Mouse (Mus musculus) intestine, embryonic 15.5 days (tissue): ENCODE measurements at regions not wholly inside any gene's neighbourhood (a gene's known extent, or its start where the extent isn't known, plus 50 kb on each side); places are given as distances from the start of the nearest gene placed in this dataset.
A peak's percentile ranks its signal among the peaks of the same experiment; 100 is the strongest.

Experiments used
- ATAC-seq: fragments of 200-750 bp; cut with Nextera tagmentation; 2 replicates; pipeline ENCODE4 v1.8.0; 2017; ENCODE audit warnings: moderate TSS enrichment, moderate library complexity
- H3K27ac ChIP-seq: fragments of 300-500 bp; sonication (generic); 2 replicates; pipeline ENCODE4 v1.5.1; 2015; ENCODE audit warnings: mild to moderate bottlenecking, inconsistent platforms
- H3K27me3 ChIP-seq: fragments of 300-500 bp; sonication (generic); replicated peaks from 2 replicates; pipeline ENCODE4 v1.6.1; 2015; ENCODE audit warnings: inconsistent platforms
- H3K36me3 ChIP-seq: fragments of 300-500 bp; sonication (generic); 2 replicates; pipeline ENCODE4 v1.6.1; 2015; ENCODE audit warnings: inconsistent platforms
- H3K4me1 ChIP-seq: fragments of 300-500 bp; sonication (generic); replicated peaks from 2 replicates; pipeline ENCODE4 v1.6.1; 2015; ENCODE audit warnings: inconsistent platforms
- H3K4me2 ChIP-seq: fragments of 300-500 bp; sonication (generic); replicated peaks from 2 replicates; pipeline ENCODE4 v1.6.1; 2015; ENCODE audit warnings: mild to moderate bottlenecking, inconsistent platforms
- H3K4me3 ChIP-seq: fragments of 300-500 bp; sonication (generic); replicated peaks from 2 replicates; pipeline ENCODE4 v1.5.1; 2015; ENCODE audit warnings: inconsistent platforms
- H3K9ac ChIP-seq: fragments of 300-500 bp; sonication (generic); 2 replicates; pipeline ENCODE4 v1.6.1; 2015; ENCODE audit warnings: inconsistent platforms
- H3K9me3 ChIP-seq: fragments of 300-500 bp; sonication (generic); 2 replicates; pipeline ENCODE4 v1.6.1; 2016; ENCODE audit warnings: inconsistent platforms
- WGBS: fragments of 180-500 bp; shearing (Covaris S2); methylation state at CpG from one replicate; pipeline ENCODE4 v1.1.7; 2015; 5-methylcytosine and 5-hydroxymethylcytosine counted together

DNA sequence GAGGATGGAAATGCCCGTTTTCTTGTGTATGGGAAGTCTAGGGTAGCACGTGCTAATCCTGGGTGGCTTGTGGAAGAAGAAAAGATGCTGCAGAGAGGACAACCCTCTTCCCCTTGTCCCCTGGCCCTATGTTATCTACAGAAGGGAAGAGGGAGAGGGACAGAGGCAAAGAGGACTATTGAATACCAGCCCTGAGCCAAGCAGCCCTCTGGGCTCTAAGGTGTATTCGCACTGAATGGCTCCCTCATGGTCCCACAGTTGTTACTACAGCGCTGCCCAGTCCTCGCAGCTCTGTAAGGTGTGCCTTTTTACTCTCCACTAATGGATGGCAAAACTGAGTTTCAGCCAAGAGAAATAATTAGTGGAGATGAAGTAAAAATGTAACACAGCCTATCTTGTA is 128.9 kb downstream of the Cd24a start:
- Histone ChIP-seq H3K27ac (no peak overlapping the region), H3K27me3 (no peaks in the 10 kb centered on the region), H3K4me3 (no peak overlapping the region), H3K4me1 (no peaks in the 10 kb centered on the region), H3K4me2 (no peak overlapping the region), H3K36me3 (no peaks in the 10 kb centered on the region), H3K9ac (no peak overlapping the region), H3K9me3 (no peaks in the 10 kb centered on the region)
- no peak for ATAC-seq
- 83% methylated on average over 5 of the region's 5 CpGs for WGBS

DNA sequence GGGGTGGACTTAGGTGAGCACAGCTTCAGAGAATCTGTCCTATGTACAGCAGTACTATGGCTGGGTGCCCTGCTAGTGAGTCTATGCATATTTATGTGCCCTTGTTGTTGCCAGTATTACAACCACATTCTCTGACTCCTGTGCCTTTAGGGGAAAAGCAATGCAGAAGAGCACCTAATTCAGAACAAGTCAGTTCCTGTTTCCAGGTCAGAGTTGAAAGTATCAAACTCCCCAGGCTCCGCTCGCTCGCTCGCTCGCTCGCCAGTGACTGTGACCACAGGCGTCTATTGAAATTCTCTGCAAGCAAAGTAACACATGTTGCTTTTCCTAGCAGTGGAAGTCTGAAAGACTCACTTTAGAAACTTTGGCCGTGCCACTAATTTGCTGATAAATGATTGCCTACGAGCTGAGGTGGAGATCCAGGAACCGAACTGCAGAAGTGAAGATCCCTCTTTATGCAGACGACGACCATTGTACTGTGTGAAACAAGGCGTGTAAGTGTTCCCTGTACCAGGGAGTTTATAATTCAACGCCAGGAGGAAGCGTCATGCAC is 129.8 kb downstream of the Cd24a start:
- Histone ChIP-seq H3K27me3 (no peaks in the 10 kb centered on the region), H3K9me3 (no peaks in the 10 kb centered on the region), H3K4me3 (no peak overlapping the region), H3K4me1 (no peaks in the 10 kb centered on the region), H3K36me3 (no peaks in the 10 kb centered on the region), H3K4me2 (no peak overlapping the region), H3K27ac (no peak overlapping the region), H3K9ac (no peak overlapping the region)
- 76% methylated on average over 15 of the region's 15 CpGs for WGBS
- no peak for ATAC-seq

DNA sequence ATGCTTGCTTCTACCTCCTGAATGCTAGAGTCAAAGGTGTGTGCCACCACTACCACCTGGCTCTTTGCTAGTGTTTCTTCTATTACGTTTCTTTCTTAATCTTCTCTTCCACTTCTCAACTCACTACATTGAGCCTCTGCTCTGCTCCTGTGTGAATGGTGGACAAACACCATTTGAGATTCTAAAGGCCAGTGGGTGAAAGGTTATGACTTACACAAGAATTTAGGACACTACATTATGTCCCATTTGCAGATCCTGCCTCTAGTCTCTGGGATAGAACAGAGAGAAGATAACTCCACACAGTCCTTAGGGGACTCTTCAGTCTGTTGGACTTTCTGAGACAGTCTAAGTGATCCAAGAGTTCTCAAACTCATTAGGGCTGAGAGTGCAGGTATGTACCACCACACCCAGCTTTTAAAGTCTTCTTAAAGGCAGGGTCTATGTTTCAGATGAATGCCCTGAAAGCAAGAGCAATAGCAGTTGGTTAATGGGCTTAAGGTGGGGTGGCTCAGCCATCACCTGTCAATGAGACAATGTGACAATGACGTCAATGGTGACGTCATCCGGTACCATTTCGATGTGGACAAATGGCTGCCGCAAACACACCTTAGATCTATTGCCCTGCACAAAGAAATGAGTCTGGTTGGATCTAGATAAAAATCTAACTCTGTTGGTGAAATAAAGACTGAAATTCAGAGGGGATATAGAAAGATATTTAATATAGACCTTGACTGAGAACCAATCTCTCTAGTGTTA is 131.4 kb downstream of the Cd24a start:
- 91% methylated on average over 6 of the region's 6 CpGs for WGBS
- no peak for ATAC-seq
- H3K4me1 ChIP-seq = no peaks in the 10 kb centered on the region

DNA sequence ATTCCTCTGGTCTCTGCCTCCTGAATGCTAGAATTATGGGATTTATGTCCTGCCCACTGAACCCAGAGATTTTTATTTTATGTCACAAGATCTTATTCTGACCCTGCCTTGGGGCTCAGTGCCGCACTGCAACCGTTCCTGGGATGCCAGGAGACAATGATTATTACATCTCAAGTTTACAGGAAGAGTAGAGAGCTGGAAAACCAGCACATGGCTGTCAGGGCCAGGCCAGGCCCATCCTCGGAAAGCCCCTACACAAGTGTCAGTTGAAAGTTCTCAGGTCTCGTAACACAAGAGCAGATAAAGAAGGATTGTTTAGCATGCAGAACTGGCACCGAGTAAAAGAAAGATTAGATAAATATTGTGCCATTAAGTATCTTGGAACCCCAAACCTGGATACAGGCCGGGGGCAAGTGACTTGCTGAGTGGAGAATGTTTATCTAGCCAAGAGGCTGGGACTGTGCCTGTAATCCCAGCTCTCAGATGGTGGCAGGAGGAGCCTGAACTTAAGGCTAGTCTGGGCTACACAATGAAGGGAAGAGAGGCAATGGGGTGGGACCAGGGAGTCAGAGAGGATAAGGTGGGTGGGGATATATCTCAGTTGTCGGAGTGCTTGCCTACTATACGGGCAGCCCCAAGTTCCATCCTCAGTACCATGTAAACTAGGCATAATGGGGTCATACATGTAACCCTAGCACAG is 132.3 kb downstream of the Cd24a start:
- ATAC-seq = no peak
- no peaks in the 10 kb centered on the region for H3K27me3 ChIP-seq
- 69% methylated on average over 8 of the region's 8 CpGs for whole genome bisulfite sequencing
- H3K4me1 ChIP-seq = no peaks in the 10 kb centered on the region
- H3K36me3 ChIP-seq = no peaks in the 10 kb centered on the region
- no peak overlapping the region for H3K9ac ChIP-seq
- no peaks in the 10 kb centered on the region for H3K9me3 ChIP-seq
- H3K4me2 ChIP-seq = no peak overlapping the region
- H3K27ac ChIP-seq = no peak overlapping the region
- H3K4me3 ChIP-seq = no peak overlapping the region

More for the DNA sequence above, 131.4 kb downstream of the Cd24a start:
- H3K4me3 ChIP-seq = no peak overlapping the region
- H3K9me3 ChIP-seq = no peaks in the 10 kb centered on the region
- no peak overlapping the region for H3K27ac ChIP-seq
- no peak overlapping the region for H3K9ac ChIP-seq
- no peaks in the 10 kb centered on the region for H3K27me3 ChIP-seq
- H3K4me2 ChIP-seq = no peak overlapping the region
- no peaks in the 10 kb centered on the region for H3K36me3 ChIP-seq

GRCm38 (mm10) chr10:43710886-43711256 is 132.8 kb downstream of the Cd24a start:
- H3K4me2 ChIP-seq = no peak overlapping the region
- WGBS = 90% methylated on average over 2 of the region's 2 CpGs
- no peaks in the 10 kb centered on the region for H3K36me3 ChIP-seq
- H3K27ac ChIP-seq = no peak overlapping the region
- H3K9ac ChIP-seq = no peak overlapping the region
- ATAC-seq = no peak
- H3K4me3 ChIP-seq = no peak overlapping the region
- H3K4me1 ChIP-seq = no peaks in the 10 kb centered on the region
- no peaks in the 10 kb centered on the region for H3K27me3 ChIP-seq
- H3K9me3 ChIP-seq = no peaks in the 10 kb centered on the region

DNA sequence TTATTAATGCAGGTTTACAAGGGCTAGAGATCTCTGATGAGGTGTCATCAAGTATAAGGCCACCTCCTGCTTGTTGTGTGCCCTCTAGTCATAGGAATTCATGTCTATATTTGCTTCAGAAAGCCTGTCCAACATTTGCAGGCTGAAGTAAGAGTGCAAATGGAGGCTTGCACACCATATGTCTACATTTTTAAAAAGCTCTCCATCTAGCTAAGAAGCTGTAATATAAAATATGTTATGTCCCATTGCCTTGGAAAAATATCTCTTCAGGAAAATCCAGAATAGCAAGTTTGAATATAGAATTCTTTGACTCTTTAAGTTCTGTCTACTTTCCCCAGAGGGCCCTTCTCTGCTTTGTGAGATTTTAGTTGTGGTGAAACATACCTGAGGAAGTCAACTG is 134.6 kb downstream of the Cd24a start:
- no peak overlapping the region for H3K4me2 ChIP-seq
- H3K27ac ChIP-seq = no peak overlapping the region
- no peaks in the 10 kb centered on the region for H3K36me3 ChIP-seq
- no peak overlapping the region for H3K4me3 ChIP-seq
- H3K9me3 ChIP-seq = no peaks in the 10 kb centered on the region
- H3K4me1 ChIP-seq = no peaks in the 10 kb centered on the region
- H3K27me3 ChIP-seq = no peaks in the 10 kb centered on the region
- no peak for ATAC-seq
- no peak overlapping the region for H3K9ac ChIP-seq

- H3K27ac ChIP-seq = no peak overlapping the region
- WGBS = 28% methylated on average over 13 of the region's 13 CpGs
Observed at GRCm38 (mm10) chr10:43718768-43719167, 140.7 kb downstream of the Cd24a start.

DNA sequence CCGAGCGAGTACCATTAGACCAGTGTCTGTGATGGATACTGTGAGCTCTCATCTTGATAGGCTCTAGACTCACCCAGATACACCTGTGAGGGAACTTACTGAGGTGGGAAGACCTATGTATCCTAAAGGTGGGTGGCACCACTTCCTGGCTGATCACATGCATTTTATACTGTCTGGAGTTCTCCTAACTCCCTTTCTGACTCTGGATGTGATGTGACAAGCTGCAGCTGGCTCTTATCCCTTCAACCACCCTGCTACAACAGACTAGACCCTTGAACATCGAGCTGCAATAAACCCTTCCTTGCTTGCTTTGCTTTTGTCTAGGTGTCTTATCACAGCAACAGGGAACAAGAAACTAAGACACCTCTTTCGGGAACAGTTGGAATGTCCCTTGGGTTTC is 143.3 kb downstream of the Cd24a start:
- ATAC-seq = 0 out of 2 replicates have a peak, but pooled peaks have one; percentile 18
- H3K9ac ChIP-seq = no peak overlapping the region
- WGBS = 57% methylated on average over 4 of the region's 4 CpGs
- peaks cover 19% of the 10 kb centered on the region for H3K4me1 ChIP-seq
- no peak overlapping the region for H3K27ac ChIP-seq
- H3K36me3 ChIP-seq = no peaks in the 10 kb centered on the region
- H3K4me3 ChIP-seq = no peak overlapping the region
- H3K4me2 ChIP-seq = no peak overlapping the region
- H3K9me3 ChIP-seq = no peaks in the 10 kb centered on the region
- no peaks in the 10 kb centered on the region for H3K27me3 ChIP-seq

More at GRCm38 (mm10) chr10:43718768-43719167, 140.7 kb downstream of the Cd24a start:
- Histone ChIP-seq H3K4me1 (peaks cover 19% of the 10 kb centered on the region), H3K27me3 (no peaks in the 10 kb centered on the region), H3K36me3 (no peaks in the 10 kb centered on the region), H3K9ac (no peak overlapping the region), H3K4me3 (no peak overlapping the region), H3K4me2 (peak overlapping the region; percentile 37; the same call in 1 of the 2 replicates), H3K9me3 (no peaks in the 10 kb centered on the region)
- ATAC-seq = peak; percentile 26; the same call in 1 of the 2 replicates

DNA sequence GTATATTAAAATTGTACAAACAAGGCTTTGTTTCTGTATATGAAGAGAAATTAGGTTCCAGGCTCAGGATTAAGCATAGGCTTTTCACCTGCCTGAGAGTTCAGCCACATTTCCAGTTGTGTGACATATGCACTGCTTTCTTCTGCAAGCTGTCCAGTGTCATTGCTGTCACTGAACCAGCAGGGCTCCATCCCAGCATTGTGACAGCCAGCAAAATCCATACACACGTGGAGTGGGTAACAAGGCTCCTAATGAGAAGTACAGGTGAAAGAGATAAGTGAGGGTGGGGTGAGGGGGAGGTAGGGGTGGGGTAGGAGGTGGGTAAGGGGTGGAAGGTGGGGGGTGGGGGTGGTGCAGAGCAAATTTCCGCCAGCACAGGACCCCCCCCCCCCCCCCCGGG is 144.1 kb downstream of the Cd24a start:
- WGBS = 2% methylated on average over 3 of the region's 3 CpGs
- H3K27ac ChIP-seq = no peak overlapping the region

GRCm38 (mm10) chr10:43722711-43723614 is 144.9 kb downstream of the Cd24a start:
- Histone ChIP-seq H3K4me1 (peaks cover 19% of the 10 kb centered on the region), H3K9ac (peak overlapping the region; percentile 55), H3K27ac (peak overlapping the region; percentile 60), H3K4me3 (peak overlapping the region; percentile 29), H3K36me3 (no peaks in the 10 kb centered on the region), H3K9me3 (no peaks in the 10 kb centered on the region), H3K4me2 (peak overlapping the region; percentile 81), H3K27me3 (no peaks in the 10 kb centered on the region)
- 3% methylated on average over 23 of the region's 23 CpGs for WGBS
- peak; percentile 82 for ATAC-seq

More for the DNA sequence above, 144.1 kb downstream of the Cd24a start:
- Histone ChIP-seq H3K4me1 (peaks cover 19% of the 10 kb centered on the region), H3K9me3 (no peaks in the 10 kb centered on the region), H3K27me3 (no peaks in the 10 kb centered on the region), H3K4me2 (peak overlapping the region; percentile 81; the same call in 1 of the 2 replicates), H3K9ac (no peak overlapping the region), H3K4me3 (no peak overlapping the region), H3K36me3 (no peaks in the 10 kb centered on the region)
- no peak for ATAC-seq

GRCm38 (mm10) chr10:43723615-43723937 is 145.5 kb downstream of the Cd24a start:
- Histone ChIP-seq H3K9me3 (no peaks in the 10 kb centered on the region), H3K9ac (peak overlapping the region; percentile 55), H3K27ac (peak overlapping the region; percentile 60), H3K36me3 (no peaks in the 10 kb centered on the region), H3K27me3 (no peaks in the 10 kb centered on the region), H3K4me3 (peak overlapping the region; percentile 29), H3K4me2 (peak overlapping the region; percentile 81), H3K4me1 (peaks cover 19% of the 10 kb centered on the region)
- ATAC-seq = no peak
- WGBS = 3% methylated on average over 12 of the region's 12 CpGs

GRCm38 (mm10) chr10:43727746-43728145 is 149.7 kb downstream of the Cd24a start:
- ATAC-seq = no peak
- peaks cover 7% of the 10 kb centered on the region for H3K4me1 ChIP-seq
- H3K27ac ChIP-seq = no peak overlapping the region
- 76% methylated on average over 6 of the region's 6 CpGs for WGBS
- H3K4me3 ChIP-seq = no peak overlapping the region
- H3K4me2 ChIP-seq = no peak overlapping the region
- H3K36me3 ChIP-seq = no peaks in the 10 kb centered on the region
- no peaks in the 10 kb centered on the region for H3K9me3 ChIP-seq
- no peak overlapping the region for H3K9ac ChIP-seq
- no peaks in the 10 kb centered on the region for H3K27me3 ChIP-seq
